Mouse (Mus musculus): ENCODE measurements around the gene Ifna4. TPM values are rescaled to one million over a fixed set of nuclear protein-coding genes. Genes with fewer than 3 reads are reported as not detected.
A peak's percentile ranks its signal among the peaks of the same experiment; 100 is the strongest.

Gene Ifna4
- polyA plus RNA-seq, 1 experiment from 2014 or later, result not detected

DNA sequence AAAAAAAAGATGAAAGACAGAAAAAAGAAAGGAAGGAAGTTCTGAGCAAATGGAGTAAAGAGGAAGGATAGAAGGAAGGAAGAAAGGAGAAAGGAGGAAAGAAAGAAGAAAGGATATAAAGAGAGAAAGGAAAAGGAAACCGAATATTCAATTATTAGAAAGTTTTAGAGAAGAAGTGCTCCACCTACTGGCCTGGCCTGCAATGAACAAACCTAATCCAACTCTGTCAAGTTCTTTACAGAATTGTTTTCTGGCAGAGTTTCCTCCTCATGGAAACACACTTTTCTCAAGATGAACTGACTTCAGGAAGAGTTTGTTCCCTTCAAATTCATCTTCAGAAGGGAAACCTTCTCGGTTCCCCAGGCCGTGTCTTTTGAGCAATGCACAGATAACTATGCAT lies 2.8 kb upstream of the Ifna4 start:
- no peak for DNase-seq (ENCODE audit: low spot score)
- no peaks in the 10 kb centered on the region for H3K27me3 ChIP-seq (ENCODE audit: low read depth, poor library complexity, severe bottlenecking)
- no peaks in the 10 kb centered on the region for H3K36me3 ChIP-seq
- no peaks in the 10 kb centered on the region for H3K4me1 ChIP-seq
- no peak overlapping the region for H3K4me3 ChIP-seq
- no peaks in the 10 kb centered on the region for H3K9me3 ChIP-seq (replicated peaks)
- no peak overlapping the region for H3K27ac ChIP-seq (replicated peaks)
- WGBS, result 59% methylated on average over 3 of the region's 3 CpGs

DNA sequence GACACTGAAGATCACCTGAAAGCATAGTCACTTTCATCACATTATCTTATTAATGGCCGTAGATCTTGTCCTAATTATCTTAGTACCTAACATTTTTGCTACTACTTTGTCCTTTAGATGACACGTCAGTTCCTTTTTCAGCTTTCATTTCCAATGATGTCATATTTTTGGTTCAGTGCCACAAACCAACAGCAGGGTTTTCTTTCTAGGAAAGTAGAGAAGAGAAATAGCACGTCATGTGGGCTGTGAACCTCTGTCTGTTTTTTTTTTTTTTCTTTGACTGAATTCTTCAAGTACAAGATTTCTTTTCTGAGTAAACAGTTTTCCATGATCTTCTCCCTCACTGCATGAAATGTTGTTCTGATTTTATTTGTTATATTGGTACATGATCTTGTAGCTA lies 1.6 kb upstream of the Ifna4 start:
- 86% methylated on average over 3 of the region's 3 CpGs for WGBS
- Histone ChIP-seq H3K4me3 (no peak overlapping the region), H3K27ac (replicated peaks) (no peak overlapping the region), H3K36me3 (no peaks in the 10 kb centered on the region), H3K9me3 (replicated peaks) (no peaks in the 10 kb centered on the region), H3K27me3 (ENCODE audit: low read depth, poor library complexity, severe bottlenecking) (no peaks in the 10 kb centered on the region), H3K4me1 (no peaks in the 10 kb centered on the region)
- DNase-seq (ENCODE audit: low spot score), result no peak

DNA sequence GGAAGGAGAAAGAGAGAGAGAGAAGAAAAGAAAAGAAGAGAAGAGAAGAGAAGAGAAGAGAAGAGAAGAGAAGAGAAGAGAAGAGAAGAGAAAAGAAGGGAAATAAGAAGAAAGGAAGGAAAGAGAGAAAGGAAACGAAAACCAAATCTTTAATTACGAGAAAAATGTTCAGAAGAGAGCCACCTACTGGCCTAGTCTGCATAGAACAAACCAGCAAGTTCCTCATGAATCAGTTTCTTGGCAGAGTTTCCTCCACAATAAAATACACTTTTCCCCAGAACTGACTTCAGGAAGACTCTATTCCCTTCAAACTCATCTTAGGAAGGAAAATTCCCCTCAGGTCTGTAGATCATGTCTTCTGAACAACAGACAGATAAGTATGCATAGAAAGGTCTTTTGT lies 3.7 kb downstream of the Ifna4 start:
- no peak for DNase-seq (ENCODE audit: low spot score)
- Histone ChIP-seq H3K4me3 (no peak overlapping the region), H3K4me1 (no peaks in the 10 kb centered on the region), H3K27me3 (ENCODE audit: low read depth, poor library complexity, severe bottlenecking) (0 out of 2 replicates have a peak, but pooled peaks cover 5% of the 10 kb centered on the region), H3K9me3 (replicated peaks) (no peaks in the 10 kb centered on the region), H3K27ac (replicated peaks) (no peak overlapping the region), H3K36me3 (no peaks in the 10 kb centered on the region)
- WGBS, result 56% methylated on average over 2 of the region's 2 CpGs

DNA sequence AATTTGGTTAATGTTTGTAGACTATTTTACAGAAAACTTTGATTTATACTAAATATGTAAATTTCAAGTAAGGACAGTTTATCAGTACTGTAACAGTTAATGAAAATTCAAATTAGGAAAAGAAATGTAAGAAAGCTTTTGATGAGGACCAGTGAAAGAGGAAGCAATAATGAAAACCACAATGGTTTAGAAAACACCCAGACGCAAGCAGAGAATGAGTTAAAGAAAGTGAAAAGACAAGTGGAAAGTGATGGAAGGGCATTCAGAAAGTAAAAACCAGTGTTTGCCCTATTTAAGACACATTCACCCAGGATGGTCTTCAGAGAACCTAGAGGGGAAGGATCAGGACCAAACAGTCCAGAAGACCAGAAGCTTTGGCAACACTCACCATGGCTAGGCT lies 8.0 kb downstream of the Ifna4 start, which contains the start of gene Ifna1:
TSS of gene Ifna1 (plus strand) at position 390 of the 400 bp plus-strand sequence.
- WGBS, result 86% methylated on average over 1 of the region's 1 CpGs
- Histone ChIP-seq H3K27ac (replicated peaks) (no peak within 1 kb of the TSS), H3K4me1 (peaks cover 8% of the 10 kb centered on the region), H3K4me3 (no peak within 1 kb of the TSS), H3K36me3 (no peaks in the 10 kb centered on the region), H3K9me3 (replicated peaks) (no peaks in the 10 kb centered on the region), H3K27me3 (ENCODE audit: low read depth, poor library complexity, severe bottlenecking) (0 out of 2 replicates have a peak, but pooled peaks cover 9% of the 10 kb centered on the region)
- no peak for DNase-seq (ENCODE audit: low spot score)

DNA sequence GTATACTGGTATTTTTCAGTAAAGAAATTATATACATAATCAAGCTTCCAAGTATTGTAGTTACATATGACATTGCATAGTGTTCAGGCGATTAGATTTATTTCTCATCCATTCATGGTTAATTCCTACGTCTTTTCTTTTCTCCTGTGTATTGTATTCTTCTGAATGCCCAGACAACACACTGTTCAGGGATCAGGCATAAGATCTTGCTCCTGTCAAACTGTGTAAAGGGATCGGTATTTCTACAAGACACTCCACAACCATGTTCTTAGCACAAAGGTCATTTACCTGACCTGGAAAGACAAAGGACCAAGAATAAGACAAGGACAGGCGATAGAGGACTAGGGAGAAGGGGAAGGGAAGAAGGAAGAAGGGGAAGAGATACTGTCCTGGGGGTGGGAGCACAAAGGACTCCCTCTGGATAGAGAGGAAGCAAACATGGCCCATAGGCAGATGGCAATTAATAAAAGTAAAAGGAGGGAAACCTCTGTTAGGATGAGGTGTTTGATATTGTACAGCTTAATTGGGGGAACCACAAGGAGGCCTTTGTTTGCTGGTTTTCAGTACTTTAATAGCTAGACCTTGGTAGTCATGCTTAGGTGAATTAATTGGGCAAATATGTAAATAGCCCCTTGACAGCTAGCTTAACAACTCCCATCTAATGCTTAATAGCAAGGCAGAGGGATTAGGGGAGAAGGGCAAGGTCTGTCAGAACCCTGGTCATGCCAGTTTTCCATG lies 9.5 kb downstream of the Ifna4 start:
- Histone ChIP-seq H3K4me3 (no peak overlapping the region), H3K27ac (replicated peaks) (no peak overlapping the region), H3K36me3 (no peaks in the 10 kb centered on the region), H3K4me1 (peaks cover 8% of the 10 kb centered on the region), H3K9me3 (replicated peaks) (no peaks in the 10 kb centered on the region), H3K27me3 (ENCODE audit: low read depth, poor library complexity, severe bottlenecking) (0 out of 2 replicates have a peak, but pooled peaks cover 9% of the 10 kb centered on the region)
- no peak for DNase-seq (ENCODE audit: low spot score)
- 37% methylated on average over 4 of the region's 4 CpGs for WGBS

DNA sequence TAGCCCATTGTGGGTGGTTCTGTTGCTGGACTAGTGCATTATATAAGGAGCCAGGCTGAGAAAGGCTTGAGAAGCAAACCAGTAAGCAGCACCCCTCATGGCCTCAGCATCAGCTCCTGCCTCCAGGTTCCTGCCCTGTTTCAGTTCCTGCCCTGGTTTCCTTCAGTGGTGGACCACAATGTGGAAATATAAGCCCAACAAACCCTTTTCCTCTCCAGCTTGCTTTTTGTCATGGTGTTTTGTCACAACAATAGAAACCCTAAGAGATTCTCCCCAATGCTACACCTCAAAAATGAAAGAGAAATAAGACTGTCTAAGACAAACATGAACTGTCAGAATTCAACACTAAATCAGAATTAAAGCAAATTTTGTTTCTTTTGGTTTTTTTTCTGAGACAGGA lies 17.6 kb downstream of the Ifna4 start:
- Histone ChIP-seq H3K36me3 (no peaks in the 10 kb centered on the region), H3K9me3 (replicated peaks) (no peaks in the 10 kb centered on the region), H3K27me3 (ENCODE audit: low read depth, poor library complexity, severe bottlenecking) (peaks cover 14% of the 10 kb centered on the region; the same call in 1 of the 2 replicates), H3K4me1 (peaks cover 9% of the 10 kb centered on the region), H3K4me3 (no peak overlapping the region), H3K27ac (replicated peaks) (no peak overlapping the region)
- DNase-seq (ENCODE audit: low spot score), result no peak

DNA sequence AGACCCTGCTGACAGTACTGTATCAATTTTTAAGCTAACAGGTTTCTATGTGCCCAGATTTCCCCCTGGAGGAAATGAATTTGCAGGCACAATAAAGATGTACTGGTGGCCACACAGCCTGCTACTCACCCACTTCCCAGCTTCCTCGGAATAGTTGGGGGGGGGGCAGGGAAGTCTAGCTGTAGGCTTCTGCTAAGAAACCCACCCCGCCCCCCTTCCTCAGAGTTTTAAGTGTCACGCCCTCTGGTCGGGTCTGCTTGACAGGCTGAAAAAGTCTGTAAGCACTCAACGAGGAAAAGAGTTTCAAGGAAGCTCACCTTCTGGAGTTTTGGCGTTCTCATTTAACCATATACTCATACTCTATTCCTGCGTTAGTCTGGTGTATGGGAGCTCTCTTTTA lies 21.6 kb downstream of the Ifna4 start:
- Histone ChIP-seq H3K27me3 (ENCODE audit: low read depth, poor library complexity, severe bottlenecking) (peaks cover 38% of the 10 kb centered on the region), H3K4me1 (peaks cover 20% of the 10 kb centered on the region), H3K4me3 (no peak overlapping the region), H3K27ac (replicated peaks) (no peak overlapping the region), H3K36me3 (no peaks in the 10 kb centered on the region), H3K9me3 (replicated peaks) (no peaks in the 10 kb centered on the region)
- WGBS, result 7% methylated on average over 7 of the region's 7 CpGs
- DNase-seq (ENCODE audit: low spot score), result no peak

DNA sequence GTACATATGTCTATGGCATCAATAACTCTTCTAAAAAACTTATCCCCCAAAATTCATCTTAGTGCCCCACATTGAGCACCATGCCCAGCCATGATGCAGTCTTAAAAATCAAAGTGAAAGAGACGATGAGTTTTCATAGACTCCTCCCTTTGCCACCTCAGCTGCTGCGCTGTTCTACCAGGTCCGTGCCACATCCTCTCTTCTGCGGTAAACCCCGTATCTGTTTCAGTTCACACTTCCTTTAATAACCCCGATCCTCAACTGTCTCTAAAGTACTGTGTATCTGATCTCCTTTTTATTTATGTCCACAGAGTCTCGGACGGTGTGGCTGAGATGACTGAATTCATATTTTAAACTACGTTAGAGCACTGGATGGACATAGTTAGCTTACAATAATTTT lies 22.9 kb downstream of the Ifna4 start:
- no peak for DNase-seq (ENCODE audit: low spot score)
- H3K36me3 ChIP-seq, result no peaks in the 10 kb centered on the region
- H3K27ac ChIP-seq (replicated peaks), result no peak overlapping the region
- H3K27me3 ChIP-seq (ENCODE audit: low read depth, poor library complexity, severe bottlenecking), result peaks cover 46% of the 10 kb centered on the region
- peaks cover 20% of the 10 kb centered on the region for H3K4me1 ChIP-seq
- 72% methylated on average over 9 of the region's 9 CpGs for WGBS
- no peaks in the 10 kb centered on the region for H3K9me3 ChIP-seq (replicated peaks)
- no peak overlapping the region for H3K4me3 ChIP-seq

DNA sequence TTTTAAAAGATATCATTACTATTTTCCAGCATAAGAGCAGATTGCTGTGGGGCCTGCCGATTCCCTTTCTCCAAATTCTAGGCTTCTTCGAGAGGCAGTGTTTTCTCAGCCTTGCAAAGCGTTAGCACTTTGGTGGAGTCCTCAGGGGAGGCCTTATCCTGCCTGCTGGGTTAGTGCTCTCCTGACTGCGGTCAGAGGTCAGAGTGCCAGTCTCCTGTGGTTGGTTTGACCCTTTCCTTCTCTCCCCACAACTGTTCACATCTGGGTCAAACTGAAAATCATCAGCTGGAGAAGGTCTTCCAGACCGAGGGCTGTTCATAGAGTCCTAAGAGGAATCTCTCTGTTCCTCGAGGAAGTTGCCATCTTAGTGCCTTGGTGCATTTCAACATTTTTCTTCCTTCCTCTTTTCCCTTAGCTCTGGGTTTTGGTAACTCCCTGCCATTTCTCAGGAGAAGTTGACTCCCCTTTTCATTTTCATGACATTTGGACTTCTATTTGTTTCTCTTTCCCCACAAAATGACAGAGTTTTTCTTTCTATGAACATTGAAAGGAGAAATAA lies 23.4 kb downstream of the Ifna4 start:
- Histone ChIP-seq H3K27me3 (ENCODE audit: low read depth, poor library complexity, severe bottlenecking) (peaks cover 46% of the 10 kb centered on the region), H3K4me3 (no peak overlapping the region), H3K36me3 (no peaks in the 10 kb centered on the region), H3K27ac (replicated peaks) (no peak overlapping the region), H3K9me3 (replicated peaks) (no peaks in the 10 kb centered on the region), H3K4me1 (peaks cover 20% of the 10 kb centered on the region)
- no peak for DNase-seq (ENCODE audit: low spot score)
- 53% methylated on average over 6 of the region's 6 CpGs for WGBS

DNA sequence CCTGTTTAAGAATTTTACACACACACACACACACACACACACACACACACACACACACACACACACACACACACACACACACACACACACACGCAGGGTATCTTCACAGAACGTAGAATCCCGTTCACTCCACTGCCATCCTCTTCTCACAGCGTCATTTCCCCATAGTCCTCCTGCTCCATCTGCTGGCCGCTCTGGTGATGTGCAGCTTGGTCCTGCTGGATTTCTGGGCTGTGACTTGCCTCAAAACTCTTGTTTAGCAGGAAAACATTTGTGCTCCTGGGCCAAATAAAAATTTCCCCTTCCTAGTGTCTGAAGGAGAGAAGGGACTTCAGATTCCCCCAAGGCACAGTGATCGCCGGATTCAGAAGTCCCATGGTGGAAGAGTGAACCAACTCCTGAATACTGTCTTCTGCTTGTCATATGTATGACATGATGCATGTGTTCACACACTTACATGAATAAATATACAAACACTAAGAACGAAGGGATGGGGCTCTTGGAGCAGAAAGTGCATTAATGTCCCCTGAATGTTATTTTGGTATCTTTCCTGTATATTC lies 25.8 kb downstream of the Ifna4 start:
- Histone ChIP-seq H3K27ac (replicated peaks) (no peak overlapping the region), H3K4me3 (peak overlapping the region; percentile 69), H3K9me3 (replicated peaks) (no peaks in the 10 kb centered on the region), H3K27me3 (ENCODE audit: low read depth, poor library complexity, severe bottlenecking) (peaks cover 48% of the 10 kb centered on the region), H3K4me1 (peaks cover 20% of the 10 kb centered on the region), H3K36me3 (no peaks in the 10 kb centered on the region)
- DNase-seq (ENCODE audit: low spot score), result peak; percentile 80
- WGBS, result under 1% methylated on average over 8 of the region's 8 CpGs

DNA sequence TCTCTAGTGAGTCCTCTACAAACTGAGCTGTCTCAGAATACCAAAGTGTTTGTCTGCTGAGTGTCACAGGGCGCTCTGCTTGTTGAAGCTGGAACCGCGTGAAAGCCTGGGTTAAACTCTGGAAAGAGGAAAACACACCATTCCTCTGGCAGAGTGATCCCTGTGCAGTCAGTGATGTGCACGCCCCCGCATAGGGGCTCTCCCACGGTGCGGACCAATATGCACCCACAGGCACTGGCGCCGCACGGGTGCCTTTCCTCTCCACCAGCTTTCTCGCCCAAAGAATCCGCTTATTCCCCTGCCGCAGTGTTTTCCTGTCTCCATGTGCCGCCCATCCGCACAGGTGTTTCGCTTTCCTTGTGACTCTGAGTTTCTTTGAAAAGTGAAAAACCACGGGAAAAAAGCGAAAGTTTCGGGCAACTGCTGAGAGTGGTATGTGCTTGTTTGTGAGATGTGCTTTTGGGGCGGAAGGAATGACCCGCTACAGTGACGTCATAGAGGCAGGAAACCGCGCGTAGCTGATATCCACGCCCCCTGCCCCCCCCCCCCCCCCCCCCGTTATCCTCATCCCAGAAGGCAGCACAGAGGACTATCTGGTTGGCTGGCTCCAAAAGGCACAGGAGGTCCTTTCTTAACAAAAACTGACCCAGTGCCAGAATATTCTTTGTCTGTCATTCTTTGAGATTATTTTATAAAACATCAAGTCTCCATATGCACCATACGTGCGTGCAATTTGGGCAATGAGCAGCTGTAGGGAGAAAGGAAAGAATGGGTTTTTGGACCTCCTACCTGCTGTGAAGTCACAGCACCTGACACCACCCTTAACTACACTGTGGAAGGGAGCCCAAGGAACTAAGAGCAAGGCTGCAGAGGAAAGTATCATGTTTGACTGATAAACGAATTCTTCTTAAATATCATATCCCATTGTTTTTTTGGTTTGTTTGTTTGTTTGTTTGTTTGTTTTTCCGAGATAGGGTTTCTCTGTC lies 26.6 kb downstream of the Ifna4 start:
- peak overlapping the region; percentile 72 for H3K27ac ChIP-seq (replicated peaks)
- peaks cover 41% of the 10 kb centered on the region for H3K27me3 ChIP-seq (ENCODE audit: low read depth, poor library complexity, severe bottlenecking)
- no peaks in the 10 kb centered on the region for H3K36me3 ChIP-seq
- peak; percentile 66 for DNase-seq (ENCODE audit: low spot score)
- H3K4me3 ChIP-seq, result peak overlapping the region; percentile 69
- H3K9me3 ChIP-seq (replicated peaks), result no peaks in the 10 kb centered on the region
- 9% methylated on average over 31 of the region's 31 CpGs for WGBS
- H3K4me1 ChIP-seq, result peaks cover 15% of the 10 kb centered on the region

DNA sequence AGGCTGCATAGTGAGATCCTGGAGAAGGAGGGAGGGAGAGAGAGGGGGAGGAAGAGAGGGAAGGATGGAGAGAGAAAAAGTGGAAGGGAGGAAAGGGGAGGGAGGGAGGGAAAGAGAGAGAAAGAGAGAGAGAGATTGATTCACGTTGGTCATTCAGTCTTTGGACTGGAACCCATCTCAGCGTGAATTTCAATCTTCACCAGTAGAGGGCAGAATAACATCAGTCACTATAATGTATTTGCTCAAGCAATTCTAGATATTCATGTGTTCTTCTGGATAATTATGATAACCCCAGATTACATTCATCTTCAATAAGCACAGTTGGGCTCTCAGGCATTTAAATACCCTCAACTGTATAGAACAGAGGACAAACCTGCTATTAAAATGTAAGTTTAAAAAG lies 31.0 kb downstream of the Ifna4 start:
- 0% methylated on average over 2 of the region's 2 CpGs for WGBS
- no peak for DNase-seq (ENCODE audit: low spot score)
- Histone ChIP-seq H3K9me3 (replicated peaks) (no peaks in the 10 kb centered on the region), H3K36me3 (no peaks in the 10 kb centered on the region), H3K4me1 (peaks cover 5% of the 10 kb centered on the region), H3K27ac (replicated peaks) (no peak overlapping the region), H3K4me3 (no peak overlapping the region), H3K27me3 (ENCODE audit: low read depth, poor library complexity, severe bottlenecking) (peaks cover 13% of the 10 kb centered on the region)

Measured in midbrain, embryonic 10.5 days (tissue).